Mouse (Mus musculus) stomach, embryonic 16.5 days (tissue): ENCODE results near the gene Cnot3. TPM values are rescaled to one million over a fixed set of nuclear protein-coding genes. Genes with fewer than 3 reads are reported as not detected.

ENCODE experiments used
- ATAC-seq: fragments of 200-750 bp; cut with Nextera tagmentation; 2 replicates; pipeline ENCODE4 v1.8.0; 2017; ENCODE audit warnings: moderate number of reproducible peaks, moderate TSS enrichment; ENCODE audit not compliant: insufficient read depth, low FRiP score
- H3K27ac ChIP-seq: fragments of 300-500 bp; sonication (generic); 2 replicates; pipeline ENCODE4 v1.5.1; 2014; ENCODE audit warnings: low read length
- H3K27me3 ChIP-seq: fragments of 300-500 bp; sonication (generic); 2 replicates; pipeline ENCODE4 v1.6.1; 2014; ENCODE audit warnings: low read length, control low read depth, mixed read lengths; ENCODE audit not compliant: control insufficient read depth, insufficient read depth
- H3K36me3 ChIP-seq: fragments of 300-500 bp; sonication (generic); 2 replicates; pipeline ENCODE4 v1.6.1; 2014; ENCODE audit warnings: low read length; ENCODE audit not compliant: control insufficient read depth, insufficient read depth
- H3K4me1 ChIP-seq: fragments of 300-500 bp; sonication (generic); 2 replicates; pipeline ENCODE4 v1.6.1; 2014; ENCODE audit warnings: low read length, control low read depth, mixed read lengths; ENCODE audit not compliant: control insufficient read depth, insufficient read depth
- H3K4me2 ChIP-seq: fragments of 300-500 bp; sonication (generic); 2 replicates; pipeline ENCODE4 v1.6.1; 2014; ENCODE audit warnings: low read depth, low read length, mixed read lengths
- H3K4me3 ChIP-seq: fragments of 300-500 bp; sonication (generic); replicated peaks from 2 replicates; pipeline ENCODE4 v1.5.1; 2014; ENCODE audit warnings: mild to moderate bottlenecking, low read length
- H3K9ac ChIP-seq: fragments of 300-500 bp; sonication (generic); 2 replicates; pipeline ENCODE4 v1.6.1; 2014; ENCODE audit warnings: low read length
- H3K9me3 ChIP-seq: fragments of 300-500 bp; sonication (generic); replicated peaks from 2 replicates; pipeline ENCODE4 v1.6.1; 2016; ENCODE audit warnings: low read length, control low read depth; ENCODE audit not compliant: control insufficient read depth
- WGBS: fragments of 180-500 bp; shearing (Covaris S2); extraction: QIAGEN DNeasy Blood & Tissue Kit; methylation state at CpG from one replicate; pipeline ENCODE4 v1.1.7; 2014; 5-methylcytosine and 5-hydroxymethylcytosine counted together
- polyA plus RNA-seq: library from polyadenylated mRNA; unstranded; fragments of >200 nt; fragmentation: Nextera tagmentation; extraction: Ambion mirVana; gene quantifications from 2 replicates; pipeline ENCODE4 v1.2.1, GENCODE M21; 2015

The Cnot3 gene
- polyA plus RNA-seq, 1 experiment from 2014 or later = 43.0 TPM

DNA sequence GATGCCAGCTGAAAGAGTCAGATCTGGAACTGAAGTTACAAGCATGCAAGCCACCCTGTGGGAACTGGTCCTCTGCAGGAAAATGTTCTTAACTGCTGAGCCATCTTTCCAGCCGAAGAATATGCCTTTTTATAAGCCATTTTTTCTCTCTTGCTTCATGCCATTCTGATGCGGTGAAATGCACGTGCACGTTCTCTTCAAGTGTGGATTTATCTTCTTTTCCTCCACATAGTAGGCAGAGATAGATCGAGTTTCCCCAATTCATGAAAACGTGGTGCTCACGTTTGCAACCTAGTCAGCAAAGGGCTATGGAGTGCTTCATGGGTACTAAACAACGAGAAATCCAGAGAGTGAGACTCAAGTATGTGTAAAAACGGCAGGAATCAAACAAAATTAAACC is 1.2 kb upstream of the Cnot3 start:
- 17% methylated on average over 9 of the region's 9 CpGs for WGBS
- H3K27me3 ChIP-seq = no peaks in the 10 kb centered on the region
- ATAC-seq = no peak
- H3K9me3 ChIP-seq = no peaks in the 10 kb centered on the region
- H3K9ac ChIP-seq = peak overlapping the region; percentile 47; the same call in 1 of the 2 replicates
- H3K4me3 ChIP-seq = peak overlapping the region; percentile 53
- H3K27ac ChIP-seq = peak overlapping the region; percentile 76
- H3K36me3 ChIP-seq = no peaks in the 10 kb centered on the region; the same call in 1 of the 2 replicates
- H3K4me1 ChIP-seq = peaks cover 24% of the 10 kb centered on the region
- H3K4me2 ChIP-seq = peak overlapping the region; percentile 57

DNA sequence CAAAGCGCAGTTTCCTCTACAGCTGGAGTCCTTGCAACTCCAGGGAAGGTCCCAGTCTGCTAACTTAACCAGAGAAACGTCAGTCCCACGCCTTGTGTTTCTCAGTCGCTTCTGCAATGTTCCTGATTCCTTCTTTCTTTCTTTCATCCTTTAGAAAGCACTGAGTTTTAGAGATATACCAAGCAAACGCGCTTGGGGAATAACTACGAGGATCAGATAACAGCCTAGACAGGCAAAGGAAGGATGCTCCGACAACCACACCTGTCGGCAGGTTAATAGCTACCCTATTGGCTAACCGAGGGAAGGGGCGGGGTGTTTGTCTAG is 758 bp upstream of the Cnot3 start:
- ATAC-seq = no peak
- H3K36me3 ChIP-seq = no peaks in the 10 kb centered on the region; the same call in 1 of the 2 replicates
- peak overlapping the region; percentile 57 for H3K4me2 ChIP-seq
- peak overlapping the region; percentile 76 for H3K27ac ChIP-seq
- under 1% methylated on average over 11 of the region's 11 CpGs for WGBS
- H3K4me1 ChIP-seq = peaks cover 24% of the 10 kb centered on the region
- peak overlapping the region; percentile 53 for H3K4me3 ChIP-seq
- no peaks in the 10 kb centered on the region for H3K27me3 ChIP-seq
- H3K9me3 ChIP-seq = no peaks in the 10 kb centered on the region
- H3K9ac ChIP-seq = peak overlapping the region; percentile 47; the same call in 1 of the 2 replicates

- 1% methylated on average over 53 of the region's 58 CpGs for WGBS
- peak overlapping the region; percentile 91 for H3K4me2 ChIP-seq
- peak overlapping the region; percentile 99 for H3K9ac ChIP-seq
- H3K27ac ChIP-seq = peak overlapping the region; percentile 93
- peak overlapping the region; percentile 91 for H3K4me3 ChIP-seq
- no peaks in the 10 kb centered on the region for H3K36me3 ChIP-seq
- no peaks in the 10 kb centered on the region for H3K9me3 ChIP-seq
- H3K4me1 ChIP-seq = peaks cover 24% of the 10 kb centered on the region
- no peaks in the 10 kb centered on the region for H3K27me3 ChIP-seq
- ATAC-seq = no peak
Measured at GRCm38 (mm10) chr7:3645488-3646025, 489 bp downstream of the Cnot3 start.

GRCm38 (mm10) chr7:3646188-3646587 is 1.1 kb downstream of the Cnot3 start:
- WGBS = 6% methylated on average over 9 of the region's 9 CpGs
- Histone ChIP-seq H3K4me3 (peak overlapping the region; percentile 91), H3K36me3 (0 out of 2 replicates have a peak, but pooled peaks cover 5% of the 10 kb centered on the region), H3K4me1 (peaks cover 24% of the 10 kb centered on the region), H3K4me2 (peak overlapping the region; percentile 91), H3K27me3 (no peaks in the 10 kb centered on the region), H3K27ac (no peak overlapping the region), H3K9me3 (no peaks in the 10 kb centered on the region), H3K9ac (peak overlapping the region; percentile 99)
- no peak for ATAC-seq

DNA sequence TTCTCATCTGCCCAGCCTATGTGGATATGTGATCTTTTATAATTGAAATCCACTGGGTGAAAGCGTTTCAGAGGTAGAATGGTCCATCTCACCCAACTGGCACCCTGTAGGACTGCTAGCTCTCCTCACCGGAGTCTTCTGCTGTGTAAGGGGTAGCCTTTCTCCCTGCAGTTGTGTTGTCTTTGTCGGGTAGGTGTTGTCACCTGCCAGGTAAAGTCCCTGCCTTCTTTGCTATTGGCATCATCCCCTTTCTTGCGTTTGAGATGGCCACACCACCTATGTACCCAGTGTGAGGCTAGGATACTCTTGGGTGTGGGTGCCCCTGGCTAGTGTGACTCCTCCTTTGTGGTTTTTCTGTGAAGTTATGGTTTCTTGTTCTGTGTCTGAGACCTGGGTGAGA is 1.6 kb downstream of the Cnot3 start:
- Histone ChIP-seq H3K27ac (no peak overlapping the region), H3K4me2 (peak overlapping the region; percentile 91), H3K27me3 (no peaks in the 10 kb centered on the region), H3K9ac (peak overlapping the region; percentile 99), H3K4me3 (peak overlapping the region; percentile 91), H3K9me3 (no peaks in the 10 kb centered on the region), H3K4me1 (peaks cover 24% of the 10 kb centered on the region), H3K36me3 (peaks cover 9% of the 10 kb centered on the region; the same call in 1 of the 2 replicates)
- 58% methylated on average over 4 of the region's 4 CpGs for WGBS
- ATAC-seq = no peak

- Histone ChIP-seq H3K36me3 (peaks cover 59% of the 10 kb centered on the region), H3K4me1 (no peaks in the 10 kb centered on the region), H3K9ac (no peak overlapping the region), H3K4me3 (no peak overlapping the region), H3K4me2 (no peak overlapping the region), H3K27me3 (no peaks in the 10 kb centered on the region), H3K9me3 (no peaks in the 10 kb centered on the region), H3K27ac (no peak overlapping the region)
- no peak for ATAC-seq
- 72% methylated on average over 4 of the region's 4 CpGs for WGBS
Measured at GRCm38 (mm10) chr7:3656966-3657365, 11.9 kb downstream of the Cnot3 start.

DNA sequence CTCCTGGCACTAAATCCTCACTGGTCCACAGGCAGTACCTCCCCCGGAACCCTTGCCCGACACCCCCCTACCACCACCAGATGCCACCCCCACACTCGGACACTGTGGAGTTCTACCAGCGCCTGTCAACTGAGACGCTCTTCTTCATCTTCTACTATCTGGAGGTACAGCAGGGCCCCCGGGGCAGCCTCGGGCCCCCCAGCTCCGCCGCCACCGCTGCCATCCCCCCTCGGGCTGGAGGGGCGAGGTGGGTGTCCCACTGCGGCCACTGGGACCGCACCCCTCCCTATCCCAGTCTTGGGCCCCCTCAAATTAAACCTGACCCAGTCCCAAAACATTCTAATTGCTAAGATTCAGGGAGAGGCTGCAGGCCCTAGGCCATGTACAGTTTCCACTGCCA is 13.5 kb downstream of the Cnot3 start:
- H3K27me3 ChIP-seq = no peaks in the 10 kb centered on the region
- no peak for ATAC-seq
- 94% methylated on average over 14 of the region's 14 CpGs for WGBS
- H3K9ac ChIP-seq = no peak overlapping the region
- no peak overlapping the region for H3K4me2 ChIP-seq
- no peaks in the 10 kb centered on the region; the same call in 1 of the 2 replicates for H3K4me1 ChIP-seq
- no peak overlapping the region for H3K27ac ChIP-seq
- H3K4me3 ChIP-seq = no peak overlapping the region
- peaks cover 55% of the 10 kb centered on the region for H3K36me3 ChIP-seq
- H3K9me3 ChIP-seq = no peaks in the 10 kb centered on the region

GRCm38 (mm10) chr7:3664524-3665214 is 19.6 kb downstream of the Cnot3 start:
- Histone ChIP-seq H3K4me3 (peak overlapping the region; percentile 74), H3K27ac (peak overlapping the region; percentile 90), H3K27me3 (no peaks in the 10 kb centered on the region), H3K9ac (peak overlapping the region; percentile 78), H3K4me2 (peak overlapping the region; percentile 76), H3K36me3 (peaks cover 17% of the 10 kb centered on the region), H3K9me3 (no peaks in the 10 kb centered on the region), H3K4me1 (peaks cover 15% of the 10 kb centered on the region)
- WGBS = 23% methylated on average over 15 of the region's 15 CpGs
- peak; percentile 26 for ATAC-seq

- Histone ChIP-seq H3K27me3 (no peaks in the 10 kb centered on the region), H3K4me1 (peaks cover 15% of the 10 kb centered on the region), H3K4me3 (peak within 1 kb of the TSS; percentile 74), H3K36me3 (peaks cover 10% of the 10 kb centered on the region), H3K9ac (peak within 1 kb of the TSS; percentile 78), H3K9me3 (no peaks in the 10 kb centered on the region), H3K4me2 (peak within 1 kb of the TSS; percentile 76), H3K27ac (peak within 1 kb of the TSS; percentile 92)
- WGBS = 3% methylated on average over 45 of the region's 45 CpGs
- peak; percentile 99 for ATAC-seq
Measured at GRCm38 (mm10) chr7:3665215-3666114, 20.4 kb downstream of the Cnot3 start, which contains the start of gene Leng1. Gene Leng1, minus strand, starts transcription at chr7:3665840.
